Mouse (Mus musculus): Measurements from ENCODE around the gene Mfsd9. TPM values are rescaled to one million over a fixed set of nuclear protein-coding genes. Genes with fewer than 3 reads are reported as not detected.
"Not testable (repeated sequence)": the region's sequence is repeated elsewhere in the genome, so short reads cannot be mapped to it uniquely, and the experiment has no call there.

The Mfsd9 gene
- polyA plus RNA-seq, 1 experiment = 14.0 TPM

- Histone ChIP-seq H3K4me1 (ENCODE audit: control insufficient read depth, insufficient read depth, insufficient read length, low read length) (no peaks in the 10 kb centered on the region), H3K4me3 (ENCODE audit: low read depth, low read length) (no peak overlapping the region), H3K27ac (ENCODE audit: insufficient read depth, low read depth, low read length) (no peak overlapping the region), H3K27me3 (ENCODE audit: control insufficient read depth, insufficient read depth, low read length) (no peaks in the 10 kb centered on the region), H3K36me3 (ENCODE audit: control insufficient read depth, insufficient read depth, low read length) (peaks cover 31% of the 10 kb centered on the region)
- 74% methylated on average over 5 of the region's 5 CpGs for WGBS
- TF ChIP-seq POLR2A (IDR thresholded peaks at IDR 0.05; ENCODE audit: low read depth, low read length) (no peak), CTCF (IDR thresholded peaks at IDR 0.05; ENCODE audit: extremely low read depth, insufficient read length, insufficient replicate concordance, low read depth, low read length) (no peak)
Observed at GRCm38 (mm10) chr1:40746089-40746488, 44.4 kb downstream of the Mfsd9 start.

- H3K36me3 ChIP-seq (ENCODE audit: control insufficient read depth, insufficient read depth, low read length) = peaks cover 18% of the 10 kb centered on the region
- no peaks in the 10 kb centered on the region for H3K27me3 ChIP-seq (ENCODE audit: control insufficient read depth, insufficient read depth, low read length)
- 60% methylated on average over 2 of the region's 2 CpGs for WGBS
- H3K4me3 ChIP-seq (ENCODE audit: low read depth, low read length) = no peak overlapping the region
- TF ChIP-seq CTCF (IDR thresholded peaks at IDR 0.05; ENCODE audit: extremely low read depth, insufficient read length, insufficient replicate concordance, low read depth, low read length) = no peak
- no peak for TF ChIP-seq POLR2A (IDR thresholded peaks at IDR 0.05; ENCODE audit: low read depth, low read length)
- no peaks in the 10 kb centered on the region for H3K4me1 ChIP-seq (ENCODE audit: control insufficient read depth, insufficient read depth, insufficient read length, low read length)
- no peak overlapping the region for H3K27ac ChIP-seq (ENCODE audit: insufficient read depth, low read depth, low read length)
Observed at GRCm38 (mm10) chr1:40740739-40741138, 49.7 kb downstream of the Mfsd9 start.

- H3K27ac ChIP-seq (ENCODE audit: insufficient read depth, low read depth, low read length); H3K27me3 ChIP-seq (ENCODE audit: control insufficient read depth, insufficient read depth, low read length); H3K4me1 ChIP-seq (ENCODE audit: control insufficient read depth, insufficient read depth, insufficient read length, low read length); H3K36me3 ChIP-seq (ENCODE audit: control insufficient read depth, insufficient read depth, low read length); H3K4me3 ChIP-seq (ENCODE audit: low read depth, low read length): not testable (repeated sequence)
- 95% methylated on average over 9 of the region's 9 CpGs for WGBS
Observed at GRCm38 (mm10) chr1:40738246-40738645, 52.2 kb downstream of the Mfsd9 start.

DNA sequence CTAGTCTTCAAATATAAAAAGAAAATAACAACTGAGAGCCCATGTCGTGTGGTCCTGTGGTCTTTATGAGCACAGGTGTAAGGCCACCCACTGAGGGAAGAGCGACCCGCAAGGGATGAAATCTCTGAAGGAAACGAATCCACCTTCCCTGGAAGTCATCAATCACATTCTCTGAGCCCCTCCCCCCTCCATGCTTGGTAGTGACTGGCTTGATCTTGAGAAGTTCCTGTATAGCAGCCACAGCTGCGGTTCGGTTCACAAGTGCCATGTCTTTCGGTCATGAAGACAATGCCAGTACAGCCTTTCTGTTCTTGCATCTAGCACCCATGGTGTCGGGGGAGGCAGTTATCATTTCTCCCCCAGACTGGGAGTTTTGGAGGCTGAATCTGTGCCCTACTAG lies 52.8 kb downstream of the Mfsd9 start:
- WGBS = 78% methylated on average over 8 of the region's 8 CpGs
- H3K27ac ChIP-seq (ENCODE audit: insufficient read depth, low read depth, low read length) = no peak overlapping the region
- H3K4me1 ChIP-seq (ENCODE audit: control insufficient read depth, insufficient read depth, insufficient read length, low read length) = no peaks in the 10 kb centered on the region

GRCm38 (mm10) chr1:40728636-40729035 lies 61.9 kb downstream of the Mfsd9 start:
- peaks cover 12% of the 10 kb centered on the region for H3K36me3 ChIP-seq (ENCODE audit: control insufficient read depth, insufficient read depth, low read length)
- no peak overlapping the region for H3K4me3 ChIP-seq (ENCODE audit: low read depth, low read length)
- H3K27me3 ChIP-seq (ENCODE audit: control insufficient read depth, insufficient read depth, low read length) = no peaks in the 10 kb centered on the region
- WGBS = 95% methylated on average over 1 of the region's 1 CpGs
- no peak overlapping the region for H3K27ac ChIP-seq (ENCODE audit: insufficient read depth, low read depth, low read length)
- no peaks in the 10 kb centered on the region for H3K4me1 ChIP-seq (ENCODE audit: control insufficient read depth, insufficient read depth, insufficient read length, low read length)
- TF ChIP-seq POLR2A (IDR thresholded peaks at IDR 0.05; ENCODE audit: low read depth, low read length) = no peak
- no peak for TF ChIP-seq CTCF (IDR thresholded peaks at IDR 0.05; ENCODE audit: extremely low read depth, insufficient read length, insufficient replicate concordance, low read depth, low read length)

More for the DNA sequence above, 52.8 kb downstream of the Mfsd9 start:
- TF ChIP-seq POLR2A (IDR thresholded peaks at IDR 0.05; ENCODE audit: low read depth, low read length) (no peak), CTCF (IDR thresholded peaks at IDR 0.05; ENCODE audit: extremely low read depth, insufficient read length, insufficient replicate concordance, low read depth, low read length) (no peak)
- Histone ChIP-seq H3K4me3 (ENCODE audit: low read depth, low read length) (no peak overlapping the region), H3K36me3 (ENCODE audit: control insufficient read depth, insufficient read depth, low read length) (peaks cover 2% of the 10 kb centered on the region; the same call in 1 of the 2 replicates), H3K27me3 (ENCODE audit: control insufficient read depth, insufficient read depth, low read length) (no peaks in the 10 kb centered on the region)

- no peak overlapping the region for H3K4me3 ChIP-seq (ENCODE audit: low read depth, low read length)
- H3K27me3 ChIP-seq (ENCODE audit: control insufficient read depth, insufficient read depth, low read length) = no peaks in the 10 kb centered on the region
- TF ChIP-seq POLR2A (IDR thresholded peaks at IDR 0.05; ENCODE audit: low read depth, low read length) = no peak
- no peak for TF ChIP-seq CTCF (IDR thresholded peaks at IDR 0.05; ENCODE audit: extremely low read depth, insufficient read length, insufficient replicate concordance, low read depth, low read length)
- WGBS = 91% methylated on average over 7 of the region's 7 CpGs
- H3K4me1 ChIP-seq (ENCODE audit: control insufficient read depth, insufficient read depth, insufficient read length, low read length) = no peaks in the 10 kb centered on the region
- no peak overlapping the region for H3K27ac ChIP-seq (ENCODE audit: insufficient read depth, low read depth, low read length)
- H3K36me3 ChIP-seq (ENCODE audit: control insufficient read depth, insufficient read depth, low read length) = peaks cover 12% of the 10 kb centered on the region
Observed at GRCm38 (mm10) chr1:40727404-40727803, 63.1 kb downstream of the Mfsd9 start.

GRCm38 (mm10) chr1:40726051-40726450 lies 64.4 kb downstream of the Mfsd9 start:
- Histone ChIP-seq H3K27me3 (ENCODE audit: control insufficient read depth, insufficient read depth, low read length) (no peaks in the 10 kb centered on the region), H3K4me1 (ENCODE audit: control insufficient read depth, insufficient read depth, insufficient read length, low read length) (peaks cover 5% of the 10 kb centered on the region; the same call in 1 of the 2 replicates), H3K27ac (ENCODE audit: insufficient read depth, low read depth, low read length) (no peak overlapping the region), H3K36me3 (ENCODE audit: control insufficient read depth, insufficient read depth, low read length) (peaks cover 12% of the 10 kb centered on the region), H3K4me3 (ENCODE audit: low read depth, low read length) (no peak overlapping the region)
- 91% methylated on average over 10 of the region's 10 CpGs for WGBS
- no peak for TF ChIP-seq POLR2A (IDR thresholded peaks at IDR 0.05; ENCODE audit: low read depth, low read length)
- TF ChIP-seq CTCF (IDR thresholded peaks at IDR 0.05; ENCODE audit: extremely low read depth, insufficient read length, insufficient replicate concordance, low read depth, low read length) = no peak

Other genes starting within 250 kb of the Mfsd9 start
- gene Slc9a4, start 210.6 kb downstream of the Mfsd9 start, polyA plus RNA-seq (2012; rRNA removed) = 3.8 TPM in 1 of 2 replicates, not detected in the other
- gene Slc9a2, start 110.1 kb downstream of the Mfsd9 start, polyA plus RNA-seq (2012; rRNA removed) = 95.1 and 234 TPM in 2 replicates
- gene Tmem182, start 14.9 kb upstream of the Mfsd9 start, polyA plus RNA-seq (2012; rRNA removed) = not detected in 2 replicates